18 mouse cellular contexts compared by ENCODE assay signal in the genomic region with DNA sequence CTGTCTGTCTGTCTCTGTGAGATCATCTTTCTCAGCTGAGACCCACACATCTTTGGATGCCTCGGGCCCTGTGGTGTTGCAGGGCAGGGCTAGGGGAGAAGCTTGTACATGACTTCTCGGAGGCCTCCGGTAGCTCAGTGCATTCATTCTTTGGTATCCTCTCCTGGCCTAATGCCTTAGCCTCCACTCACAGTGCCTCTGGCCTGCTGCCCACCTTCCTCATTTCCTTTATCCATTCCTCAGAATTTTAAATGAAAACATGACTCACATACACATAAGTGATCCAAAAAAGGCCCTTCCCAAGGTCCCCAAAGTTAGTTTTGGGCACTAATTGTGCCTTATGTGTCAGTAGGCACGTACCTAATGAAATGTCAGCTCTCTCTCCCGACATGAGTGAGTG. TPM values are rescaled to one million over a fixed set of nuclear protein-coding genes. Genes with fewer than 3 reads are reported as not detected.
DNase-seq lines count a peak whose midpoint lies in the region.
"Had no signal": no experiment of that assay in that cellular context is flagged by ENCODE, and none has a peak within 500 bp of the region (broad histone marks: within the 10 kb centered on the region; RNA-seq: fewer than 3 reads in every experiment).

No protein-coding gene starts in this region.

- peak; percentile 31 to 34 for DNase-seq in cerebellum, postnatal 10 days
- no peak for DNase-seq in cerebellum, adult 11-12 months
- DNase-seq in testis, postnatal 10 days (ENCODE audit: low spot score) = peak; percentile 45
- DNase-seq in testis, postnatal 14 days (ENCODE audit: low spot score) = no peak
- DNase-seq in adrenal gland, postnatal 14 days = peak; percentile 58
- DNase-seq in urinary bladder, postnatal 4 days (ENCODE audit: low spot score in 2 of 2) = no peak
- no peak for DNase-seq in lung, postnatal 25 days (ENCODE audit: low spot score)
- DNase-seq: cerebellum, adult 11 months; cerebellum, adult 9-11 months; gastrocnemius, postnatal 14 days; heart, postnatal 14 days; kidney, adult 2 months; lung, adult 18-20 months; midbrain, embryonic 14.5 days; retina, postnatal 1 day; right cerebral cortex, postnatal 14 days; thymus, adult 2 months; thymus, postnatal 36 days had no signal

RNA-seq across cellular contexts. Expression of gene Ankrd9, which starts 41.3 kb away (rescaled TPM):
- total RNA-seq in adrenal gland, postnatal 14 days (2021) = 52.5 and 55.7 TPM in 2 replicates

RNA-seq across cellular contexts. Expression of gene Tecpr2, which starts 48.4 kb away (rescaled TPM):
- total RNA-seq in adrenal gland, postnatal 14 days (2021) = 9.1 and 10.3 TPM in 2 replicates

RNA-seq across cellular contexts. Expression of gene Cinp, which starts 48.6 kb away (rescaled TPM):
- 47.4 and 50.2 TPM in 2 replicates for total RNA-seq in adrenal gland, postnatal 14 days (2021)

Comparison
In these comparisons a context has a peak if more than half of its experiments do, and no peak if none do; other contexts are left out.
1. DNase-seq: peak in cerebellum, postnatal 10 days (2 of 2), testis, postnatal 10 days (single experiment) and adrenal gland, postnatal 14 days (single experiment); none in cerebellum, adult 11-12 months (single experiment), testis, postnatal 14 days (single experiment), urinary bladder, postnatal 4 days (0 of 2) and lung, postnatal 25 days (single experiment).